Mouse (Mus musculus) layer of hippocampus, adult 2 months (tissue): ENCODE data around the gene Cpeb4. TPM values are rescaled to one million over a fixed set of nuclear protein-coding genes. Genes with fewer than 3 reads are reported as not detected.
A peak's percentile ranks its signal among the peaks of the same experiment; 100 is the strongest.
"Not testable (repeated sequence)": the region's sequence is repeated elsewhere in the genome, so short reads cannot be mapped to it uniquely, and the experiment has no call there.

Experiments used
- DNase-seq, 2 experiments: peaks; one replicate each; pipeline ENCODE4 v3.0.0; 2022; ENCODE audit warnings: low spot score in 2 of 2
- H3K27ac ChIP-seq: fragments of 200-600 bp; 2 replicates; pipeline ENCODE4 v1.8.1; 2022
- H3K4me3 ChIP-seq: fragments of 200-600 bp; 2 replicates; pipeline ENCODE4 v1.8.1; 2022; ENCODE audit warnings: mild to moderate bottlenecking
- CTCF ChIP-seq: fragments of 200-600 bp; conservative IDR thresholded peaks from 2 replicates; pipeline ENCODE4 v1.8.1; 2022; ENCODE audit warnings: antibody characterized with exemption, mild to moderate bottlenecking, moderate library complexity
- total RNA-seq, 2 experiments: library from RNA; stranded (reverse); gene quantifications; 2 replicates each; pipeline ENCODE4 v1.2.3; 2021

Cpeb4 gene
- total RNA-seq, 2 experiments from 2014 or later: 153 to 156 TPM

GRCm38 (mm10) chr11:31940898-31941639 lies 69.1 kb downstream of the Cpeb4 start:
- TF ChIP-seq CTCF: no peak
- H3K4me3 ChIP-seq: 0 out of 2 replicates have a peak overlapping the region, but pooled peaks have one; percentile 4
- peak; percentile 65 to 81 for DNase-seq
- H3K27ac ChIP-seq: peak overlapping the region; percentile 81

GRCm38 (mm10) chr11:31941640-31942638 lies 69.9 kb downstream of the Cpeb4 start:
- peak; percentile 73 for TF ChIP-seq CTCF
- H3K4me3 ChIP-seq: no peak overlapping the region
- no peak for DNase-seq
- H3K27ac ChIP-seq: peak overlapping the region; percentile 80

DNA sequence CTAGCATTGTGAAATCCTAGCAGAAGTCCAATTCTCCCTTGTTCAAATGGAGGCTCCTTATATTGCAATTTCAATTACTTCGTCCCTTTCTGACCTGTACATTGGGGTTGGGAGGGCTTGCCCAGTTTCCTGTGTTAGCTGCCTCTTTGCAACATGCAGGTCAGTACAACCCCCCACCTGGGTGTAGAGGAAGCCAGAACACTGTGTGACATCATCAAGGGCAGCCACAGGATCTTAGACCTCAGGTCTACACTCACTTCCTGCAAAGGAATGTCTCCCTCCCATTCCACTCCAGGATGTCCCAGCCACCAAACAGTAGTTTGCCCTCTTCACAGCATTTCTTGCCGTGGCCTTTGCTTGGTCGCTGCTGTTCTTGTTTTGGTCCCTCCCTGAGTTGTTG lies 73.5 kb downstream of the Cpeb4 start:
- Histone ChIP-seq H3K27ac (no peak overlapping the region), H3K4me3 (no peak overlapping the region)
- no peak for DNase-seq
- no peak for TF ChIP-seq CTCF

DNA sequence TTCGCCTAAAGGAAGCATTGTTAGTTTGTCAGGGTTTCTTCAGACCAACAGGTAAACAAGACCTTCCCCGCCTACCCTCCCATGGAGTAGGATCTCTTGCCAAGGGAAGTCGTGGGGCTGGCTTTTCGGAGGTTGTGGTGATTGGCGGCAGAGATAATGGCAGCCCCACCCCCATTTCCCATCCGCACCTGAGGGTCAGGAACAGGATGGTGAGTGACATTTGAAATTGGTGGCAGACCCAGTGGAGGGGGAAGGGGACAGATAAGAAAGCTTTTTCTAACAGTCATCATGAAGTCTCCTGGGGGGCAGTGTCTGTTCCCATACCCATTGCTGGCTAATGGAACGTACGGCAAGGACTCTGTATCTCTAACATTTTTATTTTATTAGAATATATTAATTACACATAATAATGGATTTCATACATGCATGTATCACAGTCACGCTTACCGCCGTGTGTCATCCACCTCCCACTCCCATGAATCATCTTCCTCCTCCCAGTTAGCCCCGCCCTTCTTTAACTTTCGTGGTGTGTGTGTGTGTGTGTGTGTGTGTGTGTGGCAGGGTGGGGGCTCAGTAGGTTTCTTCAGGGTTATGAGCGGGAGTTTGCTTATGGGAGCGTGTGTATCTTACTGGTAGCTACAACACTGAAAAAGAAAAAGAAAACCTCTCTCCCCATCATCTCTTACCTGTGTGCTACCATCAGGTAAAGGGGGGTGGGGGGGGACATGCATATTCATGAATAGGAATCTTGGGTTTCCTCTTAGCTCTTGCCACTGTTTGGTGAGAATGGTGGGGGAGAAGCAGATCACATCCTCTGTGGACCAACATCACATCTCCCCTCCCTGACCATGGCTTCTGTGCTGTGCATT lies 76.7 kb downstream of the Cpeb4 start:
- DNase-seq: peak in 1 of 2 experiments; percentile 41
- no peak for TF ChIP-seq CTCF
- peak overlapping the region; percentile 94 for H3K27ac ChIP-seq
- peak overlapping the region; percentile 63 for H3K4me3 ChIP-seq

DNA sequence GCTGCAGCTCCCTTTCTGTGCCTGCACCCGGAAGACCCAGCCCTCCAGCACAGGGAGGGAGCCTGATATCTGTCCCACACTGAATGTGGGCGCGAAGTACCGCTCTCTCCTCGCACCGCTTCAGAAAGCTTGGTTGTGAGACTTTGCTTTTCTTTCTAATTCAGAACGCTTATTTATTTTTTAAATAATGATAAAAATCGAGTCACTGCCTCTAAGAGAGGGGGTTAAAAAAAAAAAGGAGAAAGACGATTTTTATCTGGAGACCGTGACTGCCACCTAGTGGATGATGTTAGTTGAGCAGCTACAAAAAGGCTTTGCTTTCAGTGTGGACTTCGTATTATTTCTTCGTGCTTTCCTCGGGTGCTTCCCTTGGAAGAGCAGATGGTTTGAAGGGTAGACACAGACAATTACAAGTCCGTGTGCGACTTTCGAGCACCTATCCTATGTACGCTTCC lies 77.3 kb downstream of the Cpeb4 start:
- peak overlapping the region; percentile 94 for H3K27ac ChIP-seq
- peak; percentile 99 for TF ChIP-seq CTCF
- H3K4me3 ChIP-seq: peak overlapping the region; percentile 63
- peak; percentile 79 to 86 for DNase-seq

DNA sequence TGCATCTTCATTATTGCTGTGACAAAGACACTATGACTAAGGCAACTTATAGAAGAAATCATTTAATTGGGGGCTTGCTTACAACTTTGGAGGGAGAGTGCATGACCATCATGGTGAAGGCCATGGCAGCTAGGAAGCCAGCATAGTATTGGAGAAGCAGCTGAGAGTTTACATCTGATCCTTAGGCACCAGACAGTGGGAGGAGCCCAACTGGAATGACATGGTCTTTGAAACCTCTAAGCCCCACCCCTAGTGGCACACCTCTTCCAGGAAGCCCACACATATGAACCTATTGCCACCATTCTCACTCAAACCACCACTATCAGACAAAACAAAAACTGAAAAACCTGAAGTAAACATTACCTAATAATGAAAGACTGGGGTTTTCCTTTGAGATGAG lies 88.1 kb downstream of the Cpeb4 start:
- H3K4me3 ChIP-seq: no peak overlapping the region
- TF ChIP-seq CTCF: no peak
- no peak for DNase-seq
- no peak overlapping the region for H3K27ac ChIP-seq

DNA sequence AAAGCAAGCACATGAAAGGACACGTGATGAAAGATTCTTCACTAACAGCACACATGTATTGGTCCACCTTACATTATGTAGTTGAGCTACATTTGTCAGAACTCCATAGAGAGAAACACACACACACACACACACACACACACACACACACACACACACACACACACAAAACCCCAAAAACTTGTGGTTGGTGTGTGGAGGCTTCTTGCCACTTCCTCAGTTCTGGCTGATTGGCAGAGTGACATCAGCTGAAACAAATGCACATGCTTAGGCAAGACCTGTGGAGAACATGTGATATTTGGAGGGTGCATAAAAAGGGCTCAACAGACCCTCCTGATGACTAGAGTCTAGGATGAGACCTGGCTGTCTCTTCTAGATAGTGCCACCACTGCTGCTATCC lies 92.0 kb downstream of the Cpeb4 start:
- H3K27ac ChIP-seq: no peak overlapping the region
- H3K4me3 ChIP-seq: no peak overlapping the region
- DNase-seq: no peak
- no peak for TF ChIP-seq CTCF

DNA sequence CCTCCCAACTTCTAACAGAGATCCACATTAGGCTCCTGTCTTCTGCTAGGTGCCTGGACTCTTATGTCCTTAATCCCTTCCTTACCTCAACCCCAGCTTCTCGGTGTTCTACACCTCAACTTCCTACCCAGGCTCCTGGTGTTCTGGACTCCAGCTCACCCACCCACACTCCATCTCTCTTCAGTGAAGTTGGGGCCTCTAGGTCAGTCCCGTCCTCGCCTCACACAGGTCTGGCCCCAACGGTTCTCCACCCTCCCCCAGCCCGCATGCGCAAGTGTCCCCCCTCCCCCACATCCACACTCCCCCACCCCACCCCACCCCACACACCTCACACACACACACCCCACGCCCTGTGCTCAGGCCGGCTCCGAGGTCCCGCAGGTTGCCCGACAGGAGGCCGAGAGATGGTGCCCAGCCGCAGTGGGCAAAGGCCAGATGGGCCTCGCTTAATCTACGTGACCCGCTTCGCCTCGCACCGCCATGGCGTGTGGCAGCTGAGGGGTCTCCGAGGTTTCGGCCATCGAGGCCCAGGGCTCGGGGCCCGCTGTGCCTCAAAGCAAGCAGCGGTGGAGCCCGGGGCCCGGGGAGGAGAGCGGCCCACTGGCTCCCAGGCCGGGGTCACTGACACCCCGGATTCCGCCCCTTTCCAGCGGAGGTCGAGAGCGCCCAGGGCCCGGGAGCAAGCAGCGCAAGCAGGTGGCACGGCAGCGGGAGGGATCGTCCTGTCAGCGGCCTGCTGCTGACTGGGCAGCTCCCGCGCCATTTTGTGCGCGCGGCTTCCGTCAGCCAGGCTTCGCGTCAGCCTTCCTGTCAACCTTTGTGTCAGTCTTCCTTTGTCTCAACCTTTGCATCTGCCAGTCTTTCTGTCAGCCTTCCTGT lies 93.5 kb downstream of the Cpeb4 start, which contains the start of gene 4930524B15Rik:
Gene 4930524B15Rik, plus strand, starts transcription at position 337 of the 879 bp plus-strand sequence.
- TF ChIP-seq CTCF: no peak
- no peak for DNase-seq
- H3K4me3 ChIP-seq: peak within 1 kb of the TSS; percentile 33
- no peak within 1 kb of the TSS for H3K27ac ChIP-seq

DNA sequence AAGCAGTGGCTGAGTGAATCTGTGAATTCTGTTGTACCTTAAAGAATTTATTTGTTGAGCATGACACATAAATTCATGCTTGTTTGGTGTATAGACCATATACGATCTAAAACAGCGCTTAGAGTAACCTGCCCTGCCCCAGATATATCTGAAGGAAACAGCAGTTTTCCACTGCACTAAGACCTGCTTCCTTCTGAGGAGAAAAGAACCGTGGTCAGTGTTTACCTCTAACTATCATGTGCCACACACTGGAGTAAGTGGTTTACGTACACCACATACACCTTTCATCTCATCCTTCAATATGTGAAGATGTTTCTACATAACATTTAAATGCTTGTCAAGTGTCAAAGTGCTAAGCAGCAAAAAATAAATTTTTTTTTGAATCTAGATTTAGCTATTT lies 102.1 kb downstream of the Cpeb4 start:
- H3K4me3 ChIP-seq: no peak overlapping the region
- H3K27ac ChIP-seq: no peak overlapping the region
- TF ChIP-seq CTCF: no peak
- no peak for DNase-seq

DNA sequence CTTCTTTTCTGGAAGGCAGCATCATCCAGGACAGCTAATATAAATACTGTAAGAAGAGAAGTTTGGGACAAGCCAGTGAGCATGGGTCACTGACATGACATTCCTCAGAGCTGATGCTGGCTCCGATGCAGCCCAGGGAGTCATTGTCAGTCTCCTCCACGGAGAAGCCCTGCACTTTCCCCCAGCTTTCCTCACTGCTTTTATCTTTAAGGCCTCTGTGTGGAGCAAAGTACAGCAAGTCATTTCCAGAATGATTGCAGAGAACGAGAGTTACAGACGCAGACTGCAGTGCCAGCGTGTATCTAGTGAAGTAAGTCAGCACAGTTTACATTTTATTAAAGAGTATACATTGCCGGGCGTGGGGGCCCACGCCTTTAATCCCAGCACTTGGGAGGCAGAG lies 102.8 kb downstream of the Cpeb4 start:
- Histone ChIP-seq H3K27ac (no peak overlapping the region), H3K4me3 (no peak overlapping the region)
- TF ChIP-seq CTCF: no peak
- DNase-seq: no peak

DNA sequence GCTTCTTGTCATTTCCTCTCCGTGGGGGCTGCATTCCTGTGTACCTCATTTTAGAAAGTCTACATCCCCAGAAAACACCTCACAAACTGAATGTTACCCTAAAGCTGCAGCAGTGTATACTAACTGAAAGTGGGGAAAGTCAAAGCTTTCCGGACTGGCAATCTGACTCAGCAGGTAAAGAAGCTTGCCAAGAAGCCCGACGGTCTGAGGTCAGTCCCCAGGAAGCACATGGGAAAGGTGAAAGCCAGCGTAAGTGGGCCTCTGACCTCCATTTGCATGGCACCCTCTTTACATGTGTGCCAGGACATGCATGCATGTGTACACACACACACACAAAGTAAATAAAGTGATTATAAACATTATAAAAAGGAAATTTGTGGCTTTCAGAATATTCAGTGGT lies 103.7 kb downstream of the Cpeb4 start:
- TF ChIP-seq CTCF: no peak
- no peak overlapping the region for H3K4me3 ChIP-seq
- no peak for DNase-seq
- no peak overlapping the region for H3K27ac ChIP-seq

DNA sequence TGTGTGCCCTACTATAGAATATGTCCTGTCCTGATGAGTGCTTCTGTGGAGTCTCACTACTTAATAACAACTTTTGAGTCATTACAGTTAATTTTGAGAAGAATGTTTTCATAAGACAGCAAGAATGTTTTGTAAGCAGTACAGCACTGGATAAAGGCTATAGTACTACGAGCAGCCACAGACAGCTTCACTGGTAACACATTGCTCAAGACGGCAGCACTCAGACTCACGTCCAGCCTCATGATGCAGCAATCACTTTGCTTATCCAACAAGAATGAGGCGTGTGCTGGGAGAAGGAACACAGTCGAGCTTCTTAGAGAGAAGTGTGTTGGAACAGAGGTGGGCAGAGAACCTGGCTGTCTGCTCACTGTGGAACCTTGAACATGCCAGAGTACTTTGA lies 104.1 kb downstream of the Cpeb4 start:
- TF ChIP-seq CTCF: no peak
- no peak for DNase-seq
- Histone ChIP-seq H3K4me3 (no peak overlapping the region), H3K27ac (no peak overlapping the region)

DNA sequence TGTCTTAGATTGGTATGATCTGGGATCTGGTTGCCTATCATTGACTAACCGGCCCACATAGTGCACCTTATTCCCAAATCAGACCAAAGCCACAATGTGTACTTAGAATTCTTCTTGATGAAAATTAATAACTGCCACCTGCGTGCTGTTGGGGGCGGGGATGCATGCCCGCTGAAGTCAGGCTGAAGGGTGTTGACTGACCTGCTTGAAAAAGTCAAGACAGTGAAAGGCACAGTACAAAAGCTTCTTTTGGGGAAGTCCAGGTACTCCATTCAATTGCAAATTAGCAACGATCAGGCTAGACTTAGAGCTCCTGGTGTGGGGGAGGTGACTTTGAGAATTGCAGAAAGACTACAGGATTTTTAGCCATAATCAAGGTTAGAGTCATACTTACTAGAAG lies 108.1 kb downstream of the Cpeb4 start:
- DNase-seq: not testable (repeated sequence)

More for the DNA sequence above, 108.1 kb downstream of the Cpeb4 start:
- not testable (repeated sequence) for H3K4me3 ChIP-seq, H3K27ac ChIP-seq
